Mouse (Mus musculus): Measurements from ENCODE around the gene Tfrc.

The Tfrc gene

GRCm38 (mm10) chr16:32647712-32648111, 39.0 kb downstream of the Tfrc start:
- DNase-seq (ENCODE audit: low read depth, low spot score): no peak

DNA sequence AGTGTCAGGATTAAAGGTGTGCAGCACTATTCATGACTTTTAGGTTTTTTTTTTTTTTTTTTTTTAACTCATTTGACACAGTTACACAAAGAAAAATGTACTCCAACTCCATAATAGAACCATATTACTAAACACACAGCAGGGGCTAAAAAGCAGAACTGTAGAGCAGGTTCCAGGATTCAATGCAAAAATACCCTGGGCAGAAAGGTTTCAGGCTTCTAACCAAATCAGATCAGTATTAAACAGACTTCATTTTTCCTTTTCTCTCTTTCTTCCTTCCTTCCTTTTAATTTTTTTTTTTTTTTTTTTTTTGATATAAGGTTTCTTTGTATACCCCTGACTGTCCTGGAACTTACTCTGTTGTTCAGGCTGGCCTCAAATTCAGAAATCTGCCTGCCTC, 41.7 kb downstream of the Tfrc start:
- DNase-seq (ENCODE audit: low read depth, low spot score): no peak

DNA sequence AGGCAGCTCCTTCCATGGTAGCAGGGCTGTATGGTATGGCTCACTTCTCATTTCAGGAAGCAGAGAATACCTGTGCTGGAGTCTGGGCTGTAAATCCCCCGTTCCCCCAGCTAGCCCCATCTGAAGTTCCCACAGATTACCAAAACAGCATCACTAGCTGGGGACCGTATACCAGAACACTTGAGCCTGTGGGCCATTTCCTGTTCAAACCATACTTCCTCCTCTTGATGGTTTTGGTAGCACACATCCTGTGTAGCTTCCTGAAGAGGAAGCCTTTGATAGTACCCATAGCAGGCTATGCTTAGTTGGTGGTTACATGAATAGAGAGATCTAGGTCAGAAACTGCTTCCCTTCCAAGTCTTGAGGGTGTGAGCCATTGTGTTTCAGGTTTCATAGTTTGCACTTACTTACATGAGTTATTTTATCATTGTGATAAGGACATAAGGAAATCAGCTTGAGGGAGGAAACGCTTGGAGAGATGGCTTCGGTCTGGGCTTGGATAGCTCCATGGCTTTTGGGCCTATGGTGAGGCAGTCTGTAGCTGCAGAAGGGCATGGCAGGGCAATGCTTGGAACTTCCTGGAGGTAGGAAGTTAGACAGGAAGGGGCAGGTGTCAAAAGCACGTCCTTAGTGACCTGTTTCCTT, 42.4 kb downstream of the Tfrc start:
- no peak for DNase-seq (ENCODE audit: low read depth, low spot score)

DNA sequence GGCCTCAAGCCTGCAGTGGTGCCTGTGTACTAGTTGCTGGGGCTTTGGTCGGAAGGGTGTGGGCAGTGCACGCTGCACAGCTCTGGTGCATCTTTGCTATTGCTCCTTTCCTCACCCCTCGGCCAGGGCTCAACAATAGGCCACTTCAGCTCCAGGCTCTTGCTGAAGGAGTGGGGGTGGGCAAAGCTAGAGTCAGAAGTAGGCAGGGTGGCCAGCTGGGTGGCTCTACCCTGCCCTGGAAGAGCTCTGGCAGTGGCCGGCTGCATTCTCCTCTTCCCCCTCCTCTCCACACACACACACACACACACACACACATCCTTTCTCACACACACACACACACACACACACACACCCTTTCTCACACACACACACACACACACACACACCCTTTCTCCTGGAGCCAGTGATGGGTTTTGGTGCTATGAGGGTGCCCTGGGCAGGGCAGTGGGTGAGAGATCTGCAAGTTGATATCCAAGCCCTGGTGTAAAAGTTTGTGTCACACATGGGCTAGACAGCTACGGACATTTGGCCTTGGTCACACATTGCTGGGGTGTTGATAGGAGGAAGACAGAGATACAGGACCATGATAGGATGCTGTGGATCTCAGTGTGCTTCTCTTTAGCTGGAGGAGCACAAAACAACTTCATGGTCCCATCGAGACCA, 45.5 kb downstream of the Tfrc start:
- DNase-seq (ENCODE audit: low read depth, low spot score): no peak

DNA sequence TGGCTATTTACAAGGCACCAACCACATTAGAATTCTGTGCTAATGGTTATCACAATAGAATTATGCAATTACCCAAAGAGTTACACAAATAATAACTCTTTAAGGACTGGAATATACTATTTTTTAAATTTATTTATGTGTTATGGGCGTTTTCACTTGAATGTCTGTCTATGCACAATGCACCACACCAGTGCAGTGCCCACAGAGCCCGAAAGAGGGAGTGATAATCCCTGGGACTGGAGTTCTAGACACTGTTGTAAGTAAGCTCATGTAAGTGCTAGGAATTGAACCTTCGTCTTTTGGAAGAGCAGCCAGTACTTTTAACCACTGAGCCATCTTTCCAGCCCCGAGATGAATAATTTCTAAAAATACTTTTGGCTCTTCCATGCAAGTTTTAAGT, 46.8 kb downstream of the Tfrc start:
- DNase-seq (ENCODE audit: low read depth, low spot score): no peak

DNA sequence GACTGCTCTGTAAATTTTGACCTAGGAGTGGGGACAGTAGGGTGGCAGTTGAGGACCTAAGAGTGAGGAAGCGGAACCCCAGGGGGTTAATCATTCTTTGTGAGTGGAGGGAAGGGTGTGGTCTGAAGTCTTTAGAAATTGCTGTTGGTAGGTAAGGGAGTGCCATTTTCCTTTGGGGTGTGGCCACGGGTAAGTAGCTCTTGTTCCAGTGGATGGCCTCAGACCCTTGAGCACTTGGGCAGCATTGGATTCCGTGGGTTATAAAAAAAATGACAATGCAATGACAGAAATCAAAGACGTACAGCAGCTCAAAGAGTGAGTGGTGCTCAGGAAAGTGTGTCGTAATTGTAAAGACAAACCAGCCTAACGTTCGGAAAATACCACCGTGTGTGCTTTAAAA, 47.6 kb downstream of the Tfrc start:
- no peak for DNase-seq (ENCODE audit: low read depth, low spot score)

DNA sequence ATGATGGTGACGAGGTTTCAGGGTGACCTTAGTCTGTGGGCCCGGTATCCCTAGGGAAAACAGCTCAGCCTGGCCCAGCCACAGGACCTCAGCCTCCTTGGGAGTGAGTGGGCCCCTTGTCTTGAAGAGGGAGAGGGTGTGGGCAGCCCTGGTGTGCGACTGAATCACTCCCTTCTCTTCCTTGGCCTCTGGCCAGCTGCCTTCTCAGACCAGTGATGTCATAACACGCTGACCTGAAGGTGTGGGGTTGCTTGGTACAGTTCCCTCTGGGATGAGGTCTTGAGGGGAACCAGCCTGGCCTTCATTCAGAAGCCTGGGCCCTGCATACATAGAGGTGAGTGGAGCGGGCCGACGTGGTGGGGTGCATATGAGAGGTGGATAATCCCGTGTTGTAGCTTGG, 48.1 kb downstream of the Tfrc start:
- DNase-seq (ENCODE audit: low read depth, low spot score): no peak

- no peak for DNase-seq (ENCODE audit: low read depth, low spot score)
These were observed 49.0 kb downstream of the Tfrc start for GRCm38 (mm10) chr16:32657498-32658250.

- no peak for DNase-seq (ENCODE audit: low read depth, low spot score)
These were observed 50.0 kb downstream of the Tfrc start for GRCm38 (mm10) chr16:32658743-32659171.

GRCm38 (mm10) chr16:32659385-32659784, 50.7 kb downstream of the Tfrc start:
- DNase-seq (ENCODE audit: low read depth, low spot score): peak; percentile 75

DNA sequence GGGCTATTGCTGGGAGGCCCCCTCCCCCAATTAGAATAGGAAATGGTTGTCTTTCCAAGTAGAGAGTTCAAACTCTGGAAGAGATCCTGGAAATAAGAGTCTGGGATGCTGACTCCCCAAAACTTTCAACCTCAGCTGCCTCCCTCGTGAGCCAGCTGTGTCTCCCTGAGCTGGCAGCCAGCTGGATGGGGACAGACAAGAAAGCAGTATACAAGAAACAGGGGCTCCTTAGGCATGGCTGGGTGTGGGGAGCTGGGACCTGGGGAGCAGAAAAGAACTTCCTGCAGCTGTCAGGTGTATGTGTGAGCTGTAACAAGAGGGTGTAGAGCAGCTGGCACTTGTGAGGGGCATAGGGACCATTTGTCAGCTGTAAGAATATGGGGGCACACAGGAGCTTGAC, 51.4 kb downstream of the Tfrc start:
- no peak for DNase-seq (ENCODE audit: low read depth, low spot score)

GRCm38 (mm10) chr16:32660557-32661321, 52.0 kb downstream of the Tfrc start:
- DNase-seq (ENCODE audit: low read depth, low spot score): no peak

DNA sequence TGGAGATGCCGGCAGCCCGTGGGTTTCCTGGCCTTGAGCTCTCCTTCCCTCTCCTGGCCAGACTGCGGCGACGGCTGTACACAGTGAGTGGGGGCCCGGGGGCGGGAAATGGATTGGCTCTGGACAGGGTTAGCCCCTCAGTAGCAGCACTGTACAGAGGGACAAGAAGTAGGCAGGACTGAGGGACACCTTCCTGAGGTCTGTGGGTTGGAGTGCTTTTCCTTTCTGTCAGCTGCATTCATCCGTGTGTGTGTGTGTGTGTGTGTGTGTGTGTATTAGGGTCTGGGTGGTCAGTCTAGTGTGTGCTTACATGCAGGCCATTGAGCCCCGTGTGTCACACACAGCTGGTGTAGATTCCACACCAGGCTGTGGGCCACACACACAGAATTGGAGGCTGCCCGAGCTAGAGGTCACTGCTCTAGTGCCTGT, 52.8 kb downstream of the Tfrc start:
- no peak for DNase-seq (ENCODE audit: low read depth, low spot score)

DNA sequence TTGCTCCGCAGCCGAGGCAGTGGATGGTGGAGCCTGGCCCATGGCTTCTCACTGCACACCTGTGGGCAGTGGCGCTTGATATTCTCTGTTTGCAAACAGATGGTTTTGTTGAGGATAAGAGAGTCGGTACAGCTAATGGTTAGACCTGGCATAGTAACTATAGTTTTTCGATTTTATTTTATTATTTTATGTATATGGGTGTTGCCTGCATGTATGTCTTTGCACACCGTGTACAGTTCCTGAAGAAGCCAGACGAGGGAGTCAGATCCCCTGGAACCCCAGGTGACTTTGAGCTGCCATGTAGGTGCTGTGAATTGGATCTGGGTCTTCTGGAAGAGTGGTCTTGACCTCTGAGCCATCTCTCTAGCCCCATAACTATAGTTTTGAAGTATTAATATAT, 53.7 kb downstream of the Tfrc start:
- DNase-seq (ENCODE audit: low read depth, low spot score): no peak

DNA sequence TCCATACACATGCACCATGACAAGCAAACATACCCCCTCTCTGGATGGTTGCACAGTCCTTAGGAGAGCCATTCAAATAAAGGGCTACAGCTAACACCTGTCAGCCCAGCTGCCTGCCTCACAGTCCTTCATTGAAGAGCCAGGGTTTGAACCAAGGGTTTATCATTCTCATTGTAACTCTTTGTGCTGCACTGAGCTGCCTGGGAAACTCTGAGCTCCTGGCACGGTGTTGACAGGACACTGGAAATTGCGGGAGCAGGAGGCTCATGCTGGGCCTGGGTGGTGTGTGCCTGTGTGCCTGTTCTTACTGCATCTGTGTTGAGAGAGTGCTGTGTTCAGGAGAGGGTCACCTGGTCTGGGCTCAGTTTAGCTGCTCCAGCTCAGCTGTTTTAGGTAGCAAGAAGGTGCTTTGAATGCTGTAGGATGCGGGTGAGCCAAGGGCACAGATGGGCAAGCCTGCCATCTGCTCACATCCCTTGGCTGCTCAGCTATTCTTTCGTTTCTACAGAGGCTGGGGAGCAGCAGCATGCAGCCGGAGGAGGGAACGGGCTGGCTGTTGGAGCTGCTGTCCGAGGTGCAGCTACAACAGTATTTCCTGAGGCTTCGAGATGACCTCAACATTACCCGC, 54.6 kb downstream of the Tfrc start:
- no peak for DNase-seq (ENCODE audit: low read depth, low spot score)

DNA sequence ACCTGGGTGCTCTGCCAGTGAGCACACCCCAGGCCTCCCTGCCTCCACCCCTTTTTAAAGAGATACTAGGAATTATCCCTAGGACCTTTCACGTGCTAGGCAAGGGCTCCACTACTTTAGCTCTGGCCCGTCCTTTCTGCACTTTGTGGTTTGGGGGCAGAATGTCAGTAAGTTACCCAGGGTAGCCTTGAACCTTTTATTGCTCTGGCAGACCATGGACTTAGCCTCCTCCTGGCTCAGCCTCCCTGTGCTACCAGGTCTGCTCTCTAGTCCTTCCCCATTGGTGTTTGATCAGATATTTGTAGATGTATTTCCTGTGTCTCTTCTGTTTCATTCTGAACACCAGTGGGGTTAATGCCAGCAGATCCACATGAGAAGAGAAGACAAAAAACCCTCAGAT, 55.5 kb downstream of the Tfrc start:
- no peak for DNase-seq (ENCODE audit: low read depth, low spot score)

GRCm38 (mm10) chr16:32665851-32666665, 57.3 kb downstream of the Tfrc start:
- DNase-seq (ENCODE audit: low read depth, low spot score): no peak

GRCm38 (mm10) chr16:32666671-32667551, 58.2 kb downstream of the Tfrc start:
- DNase-seq (ENCODE audit: low read depth, low spot score): no peak

DNA sequence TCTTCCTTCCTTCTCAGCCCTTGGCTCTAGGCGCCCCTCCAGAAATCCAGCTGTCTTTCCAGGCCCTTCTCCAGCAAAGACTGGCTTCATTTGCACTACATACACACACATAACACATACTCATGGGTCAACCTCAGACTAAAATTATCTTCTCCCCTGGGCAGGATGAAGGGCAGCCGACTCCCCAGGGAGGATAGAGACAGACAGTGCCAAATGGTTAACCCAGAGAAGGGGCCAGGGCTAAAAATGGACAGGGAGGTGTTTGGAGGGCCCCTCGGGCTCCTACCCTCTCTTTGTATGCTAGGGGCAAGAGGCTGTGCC, 58.8 kb downstream of the Tfrc start:
- DNase-seq (ENCODE audit: low read depth, low spot score): no peak

GRCm38 (mm10) chr16:32668030-32668429, 59.3 kb downstream of the Tfrc start:
- no peak for DNase-seq (ENCODE audit: low read depth, low spot score)

Measured in embryo, embryonic 11.5 days (tissue).